Mouse (Mus musculus): ENCODE data around the gene Srsf10.

DNA sequence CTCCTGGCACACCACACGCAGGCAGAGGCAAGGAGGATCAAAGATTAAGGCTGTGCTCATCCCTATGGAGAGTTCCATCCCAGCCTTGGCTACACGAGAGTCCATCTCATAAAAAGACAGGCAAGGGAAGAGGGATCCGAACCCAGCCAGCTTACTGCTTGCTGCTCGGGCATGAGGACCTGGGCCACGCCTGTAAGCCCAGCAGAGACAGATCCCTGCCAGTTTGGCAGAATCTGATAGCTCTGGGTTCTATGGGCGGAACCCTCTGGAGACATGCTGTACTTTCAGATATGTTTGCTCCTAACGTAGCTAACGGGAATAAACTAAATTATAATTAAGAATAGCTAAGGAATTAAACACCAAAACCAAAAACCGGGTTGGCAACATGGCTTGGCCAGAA, 3.6 kb upstream of the Srsf10 start:
- no peak for TF ChIP-seq MAX (IDR thresholded peaks at IDR 0.05)
- no peak for TF ChIP-seq CTCF (IDR thresholded peaks at IDR 0.05; ENCODE audit: control insufficient read depth, insufficient read depth, insufficient read length)
- no peak for TF ChIP-seq USF1 (IDR thresholded peaks at IDR 0.05; ENCODE audit: low read depth)
- no peak for TF ChIP-seq MYOG (IDR thresholded peaks at IDR 0.05; ENCODE audit: control insufficient read depth, extremely low read depth, insufficient read length)
- no peak for TF ChIP-seq MYOD1 (IDR thresholded peaks at IDR 0.05; ENCODE audit: control insufficient read depth, insufficient read length, low read depth)

Data from C2C12 (cell line).